Mouse (Mus musculus) ovary, adult 10 weeks (tissue): ENCODE measurements around the gene Cggbp1. TPM values are rescaled to one million over a fixed set of nuclear protein-coding genes. Genes with fewer than 3 reads are reported as not detected.

Source experiments
- polyA plus RNA-seq: library from polyadenylated mRNA; stranded (reverse); fragments of 350-450 nt; fragmentation: Illumina TruSeq; extraction: RNeasy Lipid Tissue Mini Kit (QIAGEN cat#74804); gene quantifications from one replicate; pipeline ENCODE4 v1.2.3, GENCODE M21; 2014

Gene Cggbp1
- polyA plus RNA-seq, result 372 TPM

DNA sequence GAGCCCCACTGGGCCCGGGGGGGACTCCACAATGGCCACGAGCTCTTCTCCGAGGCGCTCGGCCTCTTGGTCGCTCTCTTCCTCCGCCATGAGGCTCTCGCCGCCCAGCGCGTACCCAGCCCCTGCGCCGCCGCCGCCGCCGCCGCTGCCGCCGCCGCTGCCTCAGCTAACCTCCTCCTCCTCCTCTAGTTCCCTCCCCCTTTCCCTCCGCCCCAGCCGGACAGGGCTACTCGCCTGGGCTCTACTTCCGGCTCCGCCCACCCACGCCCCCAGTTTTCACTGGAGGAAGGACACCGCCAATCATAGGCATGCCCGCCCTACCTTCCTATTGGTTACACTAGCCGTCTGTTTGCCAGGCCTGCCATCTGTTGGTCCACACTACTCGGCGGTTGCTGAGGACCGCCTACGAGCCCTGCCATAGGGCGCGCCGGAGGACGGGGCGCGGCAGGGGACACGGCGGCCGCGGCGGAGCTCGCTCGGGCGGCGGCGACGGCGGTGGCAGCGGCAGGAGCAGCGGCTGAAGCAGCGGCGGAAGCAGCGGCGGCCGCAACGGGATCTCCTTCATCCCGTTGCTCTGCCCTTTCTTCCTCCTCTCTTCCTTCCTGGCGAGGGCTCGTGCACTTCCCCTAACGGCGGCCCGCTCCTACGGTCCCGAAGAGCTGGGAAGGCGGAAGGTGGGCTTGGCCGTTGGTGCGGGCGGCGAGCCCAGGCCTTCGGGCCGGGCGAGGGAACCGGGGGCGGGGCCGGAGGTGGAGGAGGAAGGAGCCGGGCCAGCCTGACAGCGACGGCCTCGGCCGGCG is at the start of gene Cggbp1, which contains the start of gene Zfp654:
Gene Cggbp1, plus strand, starts transcription at position 434 of the 800 bp plus-strand sequence.
Gene Zfp654, minus strand, starts transcription at position 90 of the 800 bp plus-strand sequence.

Other genes with a start within 250 kb of the Cggbp1 start
- gene Csnka2ip, start 249.6 kb upstream of the Cggbp1 start, polyA plus RNA-seq, result not detected
- gene 4930453N24Rik, start 80.8 kb upstream of the Cggbp1 start, polyA plus RNA-seq, result 111 TPM
- 95.9 TPM for gene Zfp654, start 344 bp upstream of the Cggbp1 start, polyA plus RNA-seq